Mouse (Mus musculus) left cerebral cortex, adult 11 months (tissue): ENCODE results near the gene Lrrc74b.
"Not testable (repeated sequence)": the region's sequence is repeated elsewhere in the genome, so short reads cannot be mapped to it uniquely, and the experiment has no call there.

Experiments
- DNase-seq: peaks from one replicate; pipeline ENCODE4 v3.0.0; 2022; ENCODE audit warnings: low spot score

Gene Lrrc74b

DNA sequence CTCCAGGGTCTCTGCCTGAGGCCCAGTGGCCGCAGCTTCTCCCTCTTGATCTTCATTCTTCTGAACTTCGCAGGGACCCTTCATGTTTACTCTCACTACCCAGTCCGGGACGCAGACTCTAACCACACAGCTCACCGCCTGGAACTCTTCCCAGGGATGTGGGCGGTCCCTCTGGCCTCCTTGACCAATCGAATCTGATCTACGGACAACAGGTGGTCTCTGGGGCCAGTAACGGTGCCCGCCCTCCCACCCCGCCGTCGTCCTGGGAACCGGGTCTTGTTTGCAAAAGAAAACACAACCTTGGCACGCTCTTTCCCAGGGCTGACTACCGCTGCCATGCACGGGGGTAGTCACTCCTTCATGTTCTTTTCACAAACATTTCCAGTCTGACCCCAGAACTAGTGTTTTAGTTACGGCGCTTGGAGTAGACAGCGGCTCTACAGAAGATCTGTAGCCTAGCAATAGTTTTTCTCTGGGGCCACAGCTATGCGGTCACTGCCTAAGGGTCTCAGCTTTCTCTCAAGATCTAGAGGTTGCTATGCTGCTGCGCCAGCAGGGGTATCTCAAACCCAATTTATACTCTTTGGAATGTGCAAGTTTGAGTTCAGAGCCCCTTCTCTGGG, at the start of gene Lrrc74b:
Gene Lrrc74b, minus strand, starts transcription at position 120 of the 623 bp plus-strand sequence.
- no peak for DNase-seq

- DNase-seq: no peak
Measured at GRCm38 (mm10) chr16:17605684-17606083, 44.6 kb upstream of the Lrrc74b start.

DNA sequence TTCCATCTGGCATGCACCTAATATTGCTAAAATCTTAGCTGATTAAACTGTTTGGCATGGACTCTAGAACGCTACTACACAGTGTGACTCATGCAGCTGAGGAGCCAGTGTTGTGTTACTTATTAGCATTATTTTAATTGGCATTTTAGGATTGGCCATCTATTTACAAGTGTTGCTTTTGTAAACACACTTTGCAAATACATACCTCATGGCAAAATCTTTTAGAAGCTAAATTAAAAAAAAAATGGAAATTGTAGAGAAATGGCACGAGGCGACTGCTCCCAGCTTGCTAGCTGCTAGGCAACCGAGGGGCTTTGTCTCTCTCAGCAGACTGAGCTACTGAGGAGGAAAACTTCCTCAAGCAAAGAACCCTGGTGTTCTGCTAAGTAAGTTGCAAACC, 43.9 kb upstream of the Lrrc74b start:
- no peak for DNase-seq

GRCm38 (mm10) chr16:17600944-17601562, 40.0 kb upstream of the Lrrc74b start:
- DNase-seq: no peak

GRCm38 (mm10) chr16:17590731-17591130, 29.7 kb upstream of the Lrrc74b start:
- DNase-seq: no peak

DNA sequence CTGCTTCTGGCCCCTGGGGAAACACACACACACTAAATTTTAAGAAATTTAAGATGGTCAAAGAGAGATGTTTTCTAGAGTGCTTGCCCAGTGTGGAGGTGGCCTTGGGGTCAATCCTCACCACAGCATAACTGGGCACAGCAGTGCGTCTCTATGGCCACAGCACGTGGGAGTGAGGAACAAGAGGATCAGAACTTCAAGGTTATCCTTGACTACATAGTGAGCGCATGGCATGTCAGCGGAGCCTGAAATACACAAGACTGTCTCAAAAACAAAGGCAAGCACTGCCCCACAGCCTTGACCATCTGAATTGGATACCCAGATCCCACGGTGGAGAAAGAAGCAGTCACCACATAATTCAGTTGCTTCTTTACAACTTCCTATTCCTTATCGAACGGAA, 23.5 kb upstream of the Lrrc74b start:
- no peak for DNase-seq

GRCm38 (mm10) chr16:17583064-17583463, 22.0 kb upstream of the Lrrc74b start, which contains the start of gene Slc7a4:
Slc7a4 (minus strand) TSS chr16:17583214.
- no peak for DNase-seq

- DNase-seq: no peak
Measured at GRCm38 (mm10) chr16:17576825-17577215, 15.8 kb upstream of the Lrrc74b start.

- DNase-seq: no peak
Measured at GRCm38 (mm10) chr16:17575870-17576824, 15.1 kb upstream of the Lrrc74b start.

DNA sequence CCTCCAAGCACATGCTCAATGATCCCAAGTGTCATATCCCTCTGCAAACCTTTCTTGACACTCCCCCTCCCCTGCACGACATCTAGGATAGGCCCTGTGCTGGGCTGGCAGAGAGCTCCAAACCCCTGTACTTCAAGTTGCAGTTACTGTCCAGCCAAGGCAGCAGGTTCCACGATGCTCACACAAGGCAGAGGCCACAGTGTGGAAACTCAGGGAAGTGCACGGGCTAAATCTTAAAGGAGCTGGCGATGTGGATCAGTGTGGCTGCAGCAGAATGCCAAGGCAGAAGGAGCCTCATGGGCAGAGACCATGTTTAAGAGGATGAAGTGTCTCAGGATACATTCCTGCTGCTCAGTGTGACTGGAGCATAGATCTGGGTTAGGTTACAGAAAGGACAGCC, 5.1 kb upstream of the Lrrc74b start:
- DNase-seq: no peak

GRCm38 (mm10) chr16:17564771-17565170, 3.7 kb upstream of the Lrrc74b start:
- DNase-seq: no peak

DNA sequence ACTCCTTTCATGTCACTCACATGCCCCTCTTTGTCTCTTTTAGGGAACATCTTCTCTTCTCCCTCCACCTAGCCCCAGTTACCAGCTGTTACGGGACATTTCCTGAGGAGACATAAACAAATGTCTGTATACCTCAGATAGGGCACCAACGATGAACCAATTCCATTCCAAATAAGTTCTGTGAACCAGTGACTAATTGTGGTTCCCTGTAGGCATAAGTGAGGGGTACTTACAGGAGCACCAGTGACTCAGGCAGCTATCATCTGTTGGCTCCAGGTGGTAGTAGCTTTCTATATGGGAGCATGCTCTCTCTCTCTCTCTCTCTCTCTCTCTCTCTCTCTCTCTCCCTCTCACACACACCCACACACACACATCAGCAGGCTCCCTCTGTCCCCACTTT, 3.2 kb upstream of the Lrrc74b start:
- no peak for DNase-seq

- no peak for DNase-seq
Measured at GRCm38 (mm10) chr16:17563580-17563979, 2.5 kb upstream of the Lrrc74b start.

DNA sequence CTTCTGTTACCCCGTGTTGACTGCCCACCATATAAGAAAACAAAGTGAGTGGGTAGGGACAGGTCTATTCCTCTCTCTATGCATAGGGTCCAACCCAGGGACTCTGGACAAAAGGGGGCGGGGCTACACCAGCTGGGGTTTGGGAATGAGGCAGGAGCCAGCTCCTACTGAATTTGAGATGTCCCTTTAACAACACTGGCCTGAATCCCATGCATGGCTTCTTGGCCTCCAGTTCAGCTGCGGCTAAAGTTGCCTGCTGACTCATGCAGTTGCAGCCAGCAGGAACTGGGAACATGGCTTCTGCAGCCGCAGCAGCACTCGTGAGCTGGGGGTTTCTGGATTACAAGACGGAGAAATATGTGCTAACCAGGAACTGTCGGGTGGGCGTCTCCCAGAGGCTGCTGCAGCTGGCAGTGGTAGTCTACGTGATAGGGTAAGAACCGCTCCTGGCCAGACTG, 733 bp upstream of the Lrrc74b start, which contains the start of gene P2rx6:
Gene P2rx6, plus strand, starts transcription at position 135 of the 458 bp plus-strand sequence.
- DNase-seq: no peak

DNA sequence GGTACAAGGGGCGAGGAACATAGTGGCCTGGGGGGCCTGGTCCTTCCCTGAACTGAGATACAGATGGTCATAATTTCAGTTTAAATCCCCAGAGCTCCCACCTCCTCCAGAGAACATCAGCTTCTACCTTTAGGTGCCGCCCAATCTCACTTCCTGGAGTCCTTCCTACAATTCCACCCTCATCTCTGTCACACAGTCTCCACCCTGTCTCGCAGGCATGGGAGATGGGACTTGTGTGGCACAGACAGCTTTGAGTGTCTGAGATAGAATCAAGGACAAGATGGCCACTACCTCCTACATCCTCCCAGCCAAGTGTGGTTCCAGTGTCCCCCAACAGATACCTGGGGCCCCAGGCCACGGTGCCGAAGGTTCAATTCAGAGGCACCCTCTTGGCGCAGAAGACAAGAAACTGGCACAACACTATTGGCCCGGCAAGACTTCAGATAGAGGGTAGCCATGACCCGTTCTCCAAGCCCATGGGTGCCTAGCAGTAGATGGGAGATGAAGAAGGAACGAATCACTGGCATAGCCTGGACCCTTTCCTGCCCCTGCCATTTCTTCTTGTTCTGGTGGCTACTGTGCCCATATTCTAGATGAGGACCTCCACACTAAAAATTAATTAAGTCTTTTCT, 1.5 kb downstream of the Lrrc74b start:
- no peak for DNase-seq

GRCm38 (mm10) chr16:17558811-17559210, 2.2 kb downstream of the Lrrc74b start:
- DNase-seq: no peak

DNA sequence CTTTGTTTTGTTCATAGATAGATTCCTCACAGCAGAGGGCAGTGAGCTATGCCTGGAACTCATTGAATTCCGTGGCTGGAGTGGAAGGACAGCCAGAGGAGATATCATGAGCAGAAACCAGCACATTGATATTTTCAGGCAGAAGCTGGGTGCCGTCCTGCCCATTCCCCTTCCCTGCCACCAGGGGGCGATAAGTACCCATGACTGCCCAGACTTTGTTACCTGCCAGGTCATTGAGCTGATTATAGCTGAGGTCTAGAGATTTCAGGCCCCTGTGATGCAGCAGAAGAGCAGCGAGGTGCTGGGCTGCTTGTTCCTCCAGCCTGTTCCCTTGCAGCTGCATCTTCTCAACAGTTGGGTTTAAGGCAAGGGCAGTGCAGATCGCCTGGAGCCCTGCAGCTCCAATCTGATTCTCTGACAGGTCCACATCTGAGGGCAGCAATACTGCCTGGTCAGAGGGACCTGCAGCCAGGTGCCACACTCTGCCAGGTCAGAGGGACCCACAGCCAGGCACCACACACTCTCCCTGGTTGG, 3.0 kb downstream of the Lrrc74b start:
- peak; percentile 63 for DNase-seq

DNA sequence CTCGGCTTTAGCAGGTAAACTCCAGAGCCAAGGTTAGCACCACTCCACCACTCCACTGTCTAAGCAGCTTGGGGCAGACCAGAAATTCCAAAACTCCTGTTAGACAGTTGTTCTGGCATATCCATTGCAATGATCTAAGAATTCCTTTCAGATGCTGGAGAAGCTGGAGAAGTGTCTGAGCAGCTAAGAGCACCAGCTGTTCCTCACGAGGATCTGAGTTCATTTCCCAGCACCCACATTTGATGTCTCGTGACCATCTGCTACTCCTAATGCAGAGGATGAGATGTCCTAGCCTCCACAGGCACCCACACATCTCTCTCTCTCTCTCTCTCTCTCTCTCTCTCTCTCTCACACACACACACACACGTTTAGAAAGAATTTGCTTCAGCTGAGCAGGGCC, 4.1 kb downstream of the Lrrc74b start:
- no peak for DNase-seq

GRCm38 (mm10) chr16:17556180-17556579, 4.9 kb downstream of the Lrrc74b start:
- DNase-seq: no peak

GRCm38 (mm10) chr16:17554702-17555101, 6.3 kb downstream of the Lrrc74b start:
- DNase-seq: not testable (repeated sequence)

- no peak for DNase-seq
Measured at GRCm38 (mm10) chr16:17553910-17554685, 6.9 kb downstream of the Lrrc74b start.
